Mouse (Mus musculus): ENCODE measurements at regions not wholly inside any gene's neighbourhood (a gene's known extent, or its start where the extent isn't known, plus 50 kb on each side); places are given as distances from the start of the nearest gene placed in this dataset.

DNA sequence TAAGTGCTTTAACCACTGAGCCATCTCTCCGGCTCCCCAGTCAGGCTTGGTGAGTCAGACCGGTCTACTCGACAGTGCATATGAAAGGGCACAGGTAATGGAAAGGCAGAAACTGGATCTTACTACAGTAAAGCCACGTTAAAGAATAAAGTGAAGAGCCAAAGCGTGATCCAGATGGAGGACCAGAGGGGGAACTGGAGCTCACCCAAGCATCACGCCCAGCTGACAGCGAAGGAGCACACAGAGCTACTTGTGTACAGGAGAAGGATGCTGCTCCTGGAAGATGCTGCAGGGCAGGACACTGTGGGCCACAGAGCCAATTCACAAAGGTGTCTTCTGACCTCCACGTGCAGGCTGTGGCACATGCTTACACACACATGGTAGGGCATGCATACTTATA lies 96.7 kb upstream of the Ppp1r26 start:
- no peak for ATAC-seq
- POLR2A ChIA-PET, result no interaction called here
- peaks cover 3% of the 10 kb centered on the region for H3K27me3 ChIP-seq
- no peak for TF ChIP-seq CTCF (IDR thresholded peaks at IDR 0.05)
- CTCF ChIA-PET, result no interaction called here
- no peak for DNase-seq (ENCODE audit: low read depth, low spot score)
- in situ Hi-C loops (cut with MboI; ENCODE audit: low pct_unique_long_range_greater_than_20kb), result no loop called here

DNA sequence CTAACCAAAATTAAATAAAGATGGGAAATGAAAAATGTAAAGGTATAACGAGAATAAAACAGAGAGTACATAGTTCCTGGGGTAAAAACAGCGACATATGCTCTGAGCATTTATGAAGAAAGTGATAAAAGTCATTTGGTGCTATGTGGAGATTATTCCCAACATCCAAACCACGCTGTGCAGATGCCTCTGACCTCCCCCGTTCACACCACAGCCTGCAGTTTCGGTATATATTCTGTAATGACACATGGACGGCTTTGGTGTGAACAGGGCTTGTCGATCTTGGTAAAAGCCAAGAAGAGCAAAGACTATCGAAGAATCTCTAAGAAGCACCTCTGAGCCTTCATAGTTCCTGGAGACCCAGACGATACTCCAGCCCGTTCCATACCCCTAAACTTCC lies 95.2 kb upstream of the Ppp1r26 start:
- no peak for TF ChIP-seq CTCF (IDR thresholded peaks at IDR 0.05)
- ChIA-PET CTCF (no interaction called here), POLR2A (no interaction called here)
- no peaks in the 10 kb centered on the region for H3K27me3 ChIP-seq
- in situ Hi-C loops (cut with MboI; ENCODE audit: low pct_unique_long_range_greater_than_20kb), result no loop called here
- no peak for ATAC-seq
- no peak for DNase-seq (ENCODE audit: low read depth, low spot score)

DNA sequence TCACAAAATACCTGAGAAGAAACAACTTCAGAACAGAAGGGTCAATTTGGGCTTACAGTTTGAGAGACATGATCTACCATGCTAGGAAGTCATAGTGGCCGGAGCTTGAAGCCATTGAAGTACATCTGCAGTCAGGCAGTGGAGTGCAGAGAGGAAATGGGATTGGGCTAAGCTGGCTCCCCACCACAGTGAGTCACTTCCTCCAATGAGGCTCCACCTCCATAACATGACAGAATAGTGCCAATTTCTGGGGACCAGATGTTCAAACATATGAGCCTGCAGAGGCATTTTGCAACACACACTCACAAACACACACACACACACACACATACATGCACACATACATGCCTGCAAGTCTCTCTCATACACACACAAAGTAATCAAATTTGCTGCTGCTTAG lies 93.7 kb upstream of the Ppp1r26 start:
- DNase-seq (ENCODE audit: low read depth, low spot score) (no peak), ATAC-seq (no peak)
- ChIA-PET POLR2A (no interaction called here), CTCF (no interaction called here)
- no peak for TF ChIP-seq CTCF (IDR thresholded peaks at IDR 0.05)
- H3K27me3 ChIP-seq, result no peaks in the 10 kb centered on the region
- in situ Hi-C loops (cut with MboI; ENCODE audit: low pct_unique_long_range_greater_than_20kb), result no loop called here

DNA sequence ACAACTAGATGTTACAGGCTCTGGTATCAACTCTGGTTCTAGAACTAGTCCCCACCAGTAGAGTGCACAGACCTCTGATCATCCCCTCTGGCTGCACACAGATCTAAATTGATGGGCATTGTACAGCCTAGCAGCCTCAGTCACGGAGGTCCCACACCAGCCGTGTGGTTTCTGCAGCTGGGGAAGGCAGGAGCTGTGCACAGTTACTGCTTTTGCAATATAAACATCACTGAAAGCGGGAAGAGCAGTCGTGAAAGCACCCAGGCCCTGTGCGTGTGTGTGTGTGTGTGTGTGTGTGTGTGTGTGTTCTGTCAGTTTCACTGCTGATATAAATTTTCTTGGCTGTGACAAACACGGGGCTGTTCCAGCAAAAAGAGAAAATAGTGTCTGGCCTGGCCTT lies 84.4 kb upstream of the Ppp1r26 start:
- H3K27me3 ChIP-seq, result peaks cover 17% of the 10 kb centered on the region
- ChIA-PET POLR2A (no interaction called here), CTCF (no interaction called here)
- ATAC-seq, result no peak
- TF ChIP-seq CTCF (IDR thresholded peaks at IDR 0.05), result no peak
- in situ Hi-C loops (cut with MboI; ENCODE audit: low pct_unique_long_range_greater_than_20kb), result no loop called here
- DNase-seq (ENCODE audit: low read depth, low spot score), result no peak

DNA sequence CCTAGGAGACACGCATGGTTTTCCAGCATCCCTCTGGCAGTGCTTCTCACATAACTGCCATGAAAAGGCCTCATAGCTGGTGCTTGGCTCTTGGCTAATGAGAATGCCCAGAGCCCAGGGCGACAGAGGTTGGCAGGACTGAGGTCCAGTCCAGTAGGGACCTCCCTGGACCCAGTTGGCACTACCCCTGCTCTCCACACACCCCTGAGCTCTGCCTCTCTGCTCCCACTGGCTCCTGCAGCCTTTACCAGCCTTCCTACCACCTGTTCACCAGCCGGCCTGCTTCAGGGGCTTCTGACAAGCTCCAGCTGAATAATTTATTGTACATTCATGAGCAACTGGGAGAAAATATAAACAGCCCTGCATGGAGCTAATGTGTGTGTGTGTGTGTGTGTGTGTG lies 82.0 kb upstream of the Ppp1r26 start:
- in situ Hi-C loops (cut with MboI; ENCODE audit: low pct_unique_long_range_greater_than_20kb), result no loop called here
- DNase-seq (ENCODE audit: low read depth, low spot score) (no peak), ATAC-seq (no peak)
- TF ChIP-seq CTCF (IDR thresholded peaks at IDR 0.05), result no peak
- peaks cover 22% of the 10 kb centered on the region for H3K27me3 ChIP-seq
- POLR2A ChIA-PET, result no interaction called here
- CTCF ChIA-PET, result no interaction called here

DNA sequence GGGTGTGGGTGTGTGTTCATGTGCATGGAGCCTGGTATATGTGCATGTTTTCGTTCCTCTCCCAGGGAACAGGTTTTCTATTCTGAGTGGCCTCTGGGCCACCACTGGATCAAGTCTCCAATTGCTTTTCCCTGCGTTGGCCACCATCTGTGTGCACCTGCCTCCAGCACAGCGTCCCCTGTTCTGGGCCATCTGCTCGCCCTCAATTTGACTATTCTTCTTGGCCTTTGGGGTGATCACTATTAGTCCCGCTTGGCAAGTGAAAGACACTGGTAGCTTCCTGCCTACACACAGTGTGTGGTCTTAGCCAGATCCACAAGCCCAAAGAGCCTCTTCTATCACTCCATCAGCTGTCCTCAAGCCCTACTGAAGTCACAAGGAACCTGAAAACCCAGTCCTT lies 80.8 kb upstream of the Ppp1r26 start:
- H3K27me3 ChIP-seq, result peaks cover 25% of the 10 kb centered on the region
- ChIA-PET CTCF (no interaction called here), POLR2A (no interaction called here)
- DNase-seq (ENCODE audit: low read depth, low spot score), result no peak
- ATAC-seq, result no peak
- no peak for TF ChIP-seq CTCF (IDR thresholded peaks at IDR 0.05)
- in situ Hi-C loops (cut with MboI; ENCODE audit: low pct_unique_long_range_greater_than_20kb), result no loop called here

DNA sequence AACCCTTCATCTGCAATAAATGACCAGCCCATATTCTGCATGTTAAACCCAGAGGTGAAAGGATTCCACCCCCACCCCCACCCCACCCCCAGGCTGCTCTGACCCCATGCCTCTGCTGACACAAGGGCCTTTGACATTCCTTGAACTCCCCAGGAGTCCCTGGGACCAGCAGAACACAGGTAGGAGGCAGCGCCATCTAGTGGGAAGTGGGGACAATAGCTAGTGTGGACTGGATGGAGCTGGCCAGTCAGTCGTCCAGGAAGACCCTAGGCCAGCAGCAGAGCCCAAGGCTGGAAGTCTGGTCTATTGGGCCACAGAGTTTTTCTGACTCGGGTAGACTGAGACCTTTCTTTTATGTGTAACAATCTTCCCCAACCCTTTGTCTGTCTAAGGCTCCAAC lies 71.8 kb upstream of the Ppp1r26 start:
- in situ Hi-C loops (cut with MboI; ENCODE audit: low pct_unique_long_range_greater_than_20kb), result loop anchor here (5.0 kb wide), 1 partner anchor 173 kb away; no protein-coding TSS in a partner anchor
- ATAC-seq (peak; percentile 62), DNase-seq (ENCODE audit: low read depth, low spot score) (peak; percentile 10)
- CTCF ChIA-PET, result interaction anchor here (0.6 to 1.2 kb wide), 3 partner anchors 168 to 171 kb away, joined by 3 to 4 read pairs (median 3); no protein-coding TSS in a partner anchor
- POLR2A ChIA-PET, result no interaction called here
- peak; percentile 84 for TF ChIP-seq CTCF (IDR thresholded peaks at IDR 0.05)
- H3K27me3 ChIP-seq, result peaks cover 8% of the 10 kb centered on the region

DNA sequence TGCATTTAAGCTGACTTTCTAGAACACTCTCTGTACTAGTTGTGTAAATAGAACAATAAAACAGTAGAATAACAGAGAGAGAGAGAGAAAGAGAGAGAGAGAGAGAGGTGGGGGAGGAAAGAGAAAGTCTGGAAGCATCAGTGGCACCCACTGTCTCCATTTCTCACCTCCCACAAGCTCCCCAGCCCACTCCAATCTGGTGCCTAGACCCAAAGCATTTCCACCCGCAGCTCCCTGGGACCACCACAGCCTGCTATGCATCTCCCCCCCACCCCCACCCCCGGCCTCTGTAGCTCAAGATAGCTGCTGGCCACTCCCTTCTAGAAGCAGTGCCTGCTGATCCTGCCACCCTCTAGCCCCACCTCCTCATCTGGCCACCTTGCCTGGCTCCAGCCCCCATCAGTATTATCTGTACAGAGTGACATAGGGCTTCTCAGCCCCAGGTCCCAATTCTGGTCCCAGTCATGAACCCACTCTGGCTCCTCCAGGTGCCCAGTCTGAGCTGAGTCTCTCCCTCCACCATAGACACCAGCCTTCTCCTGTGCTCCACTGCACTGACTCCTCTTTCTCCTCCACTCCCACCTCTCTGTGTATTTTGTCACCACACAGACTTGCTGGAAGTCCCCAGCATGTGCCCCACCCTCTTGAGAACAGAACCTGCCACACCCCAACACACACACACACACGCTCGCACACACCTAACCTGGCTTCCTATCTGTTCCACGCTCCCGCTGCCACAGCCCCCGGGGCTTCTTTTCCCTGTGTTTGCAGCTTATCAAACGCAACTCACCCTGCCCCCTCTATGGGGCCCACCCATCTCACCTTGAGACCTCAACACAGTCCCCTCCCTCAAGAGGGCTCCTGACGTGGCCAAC lies 68.4 kb upstream of the Ppp1r26 start:
- peaks cover 12% of the 10 kb centered on the region for H3K27me3 ChIP-seq
- ATAC-seq (no peak), DNase-seq (ENCODE audit: low read depth, low spot score) (no peak)
- ChIA-PET POLR2A (no interaction called here), CTCF (no interaction called here)
- TF ChIP-seq CTCF (IDR thresholded peaks at IDR 0.05), result no peak
- in situ Hi-C loops (cut with MboI; ENCODE audit: low pct_unique_long_range_greater_than_20kb), result no loop called here

DNA sequence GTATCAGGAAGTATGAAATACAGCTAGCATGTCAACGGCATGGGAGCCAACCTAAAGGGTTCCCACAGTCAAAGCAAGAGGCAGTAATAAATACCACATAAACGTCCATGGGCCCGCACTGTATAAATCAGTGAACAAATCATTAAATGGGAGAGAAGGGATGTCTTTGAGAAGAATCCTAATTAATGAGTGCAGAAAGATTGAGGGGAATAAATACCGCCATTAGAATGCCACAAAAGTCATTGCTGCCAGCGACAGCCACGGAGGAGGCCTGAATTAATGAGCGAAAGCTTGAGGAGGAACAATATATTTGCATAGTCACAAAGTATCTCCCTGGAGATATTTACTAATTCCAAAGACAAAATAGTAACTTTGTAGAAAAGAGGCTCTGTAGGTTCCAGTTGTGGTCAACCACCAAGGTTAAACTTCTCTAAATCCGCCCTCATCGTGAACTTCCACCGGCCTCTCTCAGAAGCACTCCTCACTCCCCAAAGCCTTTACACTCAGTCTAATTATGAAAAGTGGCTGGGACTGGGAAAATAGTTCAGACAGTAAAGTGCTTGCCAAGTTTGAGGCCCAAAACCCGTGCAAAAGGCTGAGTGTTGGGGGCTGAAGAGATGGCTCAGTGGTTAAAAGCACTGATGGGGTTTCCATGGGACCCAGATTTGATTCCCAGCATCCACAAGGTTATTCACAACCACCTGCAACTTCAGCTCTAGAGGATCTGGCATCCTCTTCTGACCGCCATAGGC lies 64.4 kb upstream of the Ppp1r26 start:
- ATAC-seq, result no peak
- in situ Hi-C loops (cut with MboI; ENCODE audit: low pct_unique_long_range_greater_than_20kb), result no loop called here
- peaks cover 12% of the 10 kb centered on the region for H3K27me3 ChIP-seq
- no peak for TF ChIP-seq CTCF (IDR thresholded peaks at IDR 0.05)
- DNase-seq (ENCODE audit: low read depth, low spot score), result no peak
- ChIA-PET CTCF (no interaction called here), POLR2A (interaction anchor here (0.7 kb wide), 1 partner anchor 9 kb away, joined by 3 read pairs; no protein-coding TSS in a partner anchor)

DNA sequence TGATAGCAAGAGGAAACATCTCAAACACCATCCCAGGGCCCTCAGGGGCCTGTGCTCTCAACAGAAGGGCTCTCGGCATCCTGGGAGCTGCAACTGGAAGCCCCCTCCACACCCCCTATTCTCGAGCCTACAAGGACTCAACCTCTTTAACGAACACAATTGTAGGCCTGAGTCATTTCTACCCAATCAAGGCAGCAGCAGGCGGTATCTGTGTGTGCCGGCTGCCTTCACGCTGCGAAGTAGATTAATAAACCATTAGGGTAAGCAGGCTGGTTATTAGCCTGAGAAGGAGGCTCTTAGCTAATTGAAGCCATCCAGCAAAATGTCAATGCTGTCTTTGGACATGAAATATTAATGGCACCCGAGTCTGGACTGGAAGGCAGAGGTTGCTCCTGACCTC lies 61.7 kb upstream of the Ppp1r26 start:
- POLR2A ChIA-PET, result interaction anchor here (1.7 kb wide), 1 partner anchor 177 kb away, joined by 3 read pairs; no protein-coding TSS in a partner anchor
- ATAC-seq (no peak), DNase-seq (ENCODE audit: low read depth, low spot score) (no peak)
- TF ChIP-seq CTCF (IDR thresholded peaks at IDR 0.05), result no peak
- in situ Hi-C loops (cut with MboI; ENCODE audit: low pct_unique_long_range_greater_than_20kb), result no loop called here
- H3K27me3 ChIP-seq, result peaks cover 7% of the 10 kb centered on the region
- CTCF ChIA-PET, result interaction anchor here (1.4 kb wide), 1 partner anchor 33 kb away, joined by 5 read pairs; no protein-coding TSS in a partner anchor

DNA sequence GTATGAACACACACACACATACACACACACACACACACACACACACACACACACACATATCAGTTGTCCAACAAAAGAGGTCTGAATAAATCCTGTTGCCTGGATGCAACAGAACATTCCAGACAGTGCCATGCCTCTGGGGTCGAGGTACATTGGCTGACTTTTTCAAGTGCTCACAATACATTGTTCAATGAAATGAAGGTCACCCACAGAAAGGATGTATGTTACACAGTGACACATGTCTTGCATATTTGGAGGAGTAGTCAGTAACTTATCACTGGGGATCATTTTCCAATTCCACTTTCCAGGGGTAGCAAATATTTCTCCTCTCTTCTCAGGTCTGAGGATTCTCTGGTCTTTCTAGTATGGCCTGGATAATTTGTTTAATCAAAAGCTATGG lies 59.8 kb upstream of the Ppp1r26 start:
- POLR2A ChIA-PET, result interaction anchor here (0.6 kb wide), 1 partner anchor 317 kb away, joined by 4 read pairs; no protein-coding TSS in a partner anchor
- no peak for TF ChIP-seq CTCF (IDR thresholded peaks at IDR 0.05)

More for the DNA sequence above, 59.8 kb upstream of the Ppp1r26 start:
- ATAC-seq (no peak), DNase-seq (ENCODE audit: low read depth, low spot score) (no peak)
- CTCF ChIA-PET, result no interaction called here
- H3K27me3 ChIP-seq, result no peaks in the 10 kb centered on the region
- in situ Hi-C loops (cut with MboI; ENCODE audit: low pct_unique_long_range_greater_than_20kb), result no loop called here
